Mouse (Mus musculus): ENCODE data around the gene Gm45234.

The Gm45234 gene

GRCm38 (mm10) chr6:124738511-124739023 lies 17.3 kb downstream of the Gm45234 start, which contains the start of gene Ptpn6:
TSS of gene Ptpn6 (minus strand) at chr6:124738714.
- peak; percentile 48 to 64 for DNase-seq

DNA sequence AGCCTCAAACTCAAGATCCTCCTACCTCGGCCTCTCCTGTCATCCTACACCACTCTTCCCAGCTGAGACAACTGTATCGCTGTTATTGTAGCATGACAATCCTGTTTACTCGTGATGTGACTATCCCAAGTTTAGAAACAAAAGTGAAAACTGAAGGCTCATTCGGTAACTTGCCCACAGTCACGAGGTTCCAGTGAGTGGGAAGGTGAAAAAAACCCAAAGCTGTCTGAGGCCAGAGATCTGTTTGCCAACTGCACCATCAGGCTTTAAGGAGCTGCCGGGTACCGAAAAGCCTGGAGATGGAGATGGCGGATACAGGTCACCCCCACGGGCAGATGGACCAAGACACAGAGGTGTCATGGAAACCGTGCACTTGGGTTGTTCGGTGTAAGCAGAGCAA lies 18.8 kb downstream of the Gm45234 start:
- no peak for DNase-seq

DNA sequence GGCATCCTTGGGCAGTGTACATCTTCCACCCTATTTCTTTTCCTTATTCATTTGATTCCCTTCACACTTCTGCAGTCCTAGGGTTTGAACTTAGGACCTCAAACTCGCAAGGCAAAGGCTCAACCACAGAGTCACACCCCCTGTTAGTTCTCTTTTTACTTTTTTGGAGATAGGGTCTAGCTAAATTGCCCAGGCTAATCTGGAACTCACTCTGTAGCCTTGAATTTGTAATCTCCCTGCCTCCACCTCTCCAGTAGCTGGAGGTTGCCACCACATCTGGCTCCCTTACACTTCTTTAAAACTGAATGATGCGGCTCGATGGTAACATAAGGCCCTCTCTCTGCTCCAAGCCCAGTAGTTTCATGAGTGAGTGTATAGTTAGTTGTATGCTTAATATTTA lies 21.4 kb downstream of the Gm45234 start:
- DNase-seq: no peak

GRCm38 (mm10) chr6:124732476-124733370 lies 23.1 kb downstream of the Gm45234 start:
- DNase-seq: peak; percentile 86 to 90

DNA sequence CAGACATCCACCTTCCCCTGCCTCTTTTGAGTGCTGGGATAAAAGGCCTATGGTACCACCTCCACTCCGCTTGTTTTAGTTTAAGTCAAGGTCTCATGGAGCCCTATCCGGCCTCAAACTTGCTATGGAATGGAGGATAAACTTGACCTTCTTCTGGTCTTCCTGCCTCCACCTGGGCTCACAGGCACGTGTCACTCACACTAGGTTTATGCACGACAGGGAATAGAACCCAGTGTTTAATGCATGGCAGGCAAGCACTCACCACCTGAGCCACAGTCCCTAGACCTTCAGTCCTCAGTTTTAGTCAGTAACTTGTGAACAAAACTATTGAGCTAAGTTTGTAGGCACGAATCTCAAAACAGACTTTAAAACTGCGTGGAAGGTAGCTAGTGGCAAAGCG lies 24.8 kb downstream of the Gm45234 start:
- no peak for DNase-seq

DNA sequence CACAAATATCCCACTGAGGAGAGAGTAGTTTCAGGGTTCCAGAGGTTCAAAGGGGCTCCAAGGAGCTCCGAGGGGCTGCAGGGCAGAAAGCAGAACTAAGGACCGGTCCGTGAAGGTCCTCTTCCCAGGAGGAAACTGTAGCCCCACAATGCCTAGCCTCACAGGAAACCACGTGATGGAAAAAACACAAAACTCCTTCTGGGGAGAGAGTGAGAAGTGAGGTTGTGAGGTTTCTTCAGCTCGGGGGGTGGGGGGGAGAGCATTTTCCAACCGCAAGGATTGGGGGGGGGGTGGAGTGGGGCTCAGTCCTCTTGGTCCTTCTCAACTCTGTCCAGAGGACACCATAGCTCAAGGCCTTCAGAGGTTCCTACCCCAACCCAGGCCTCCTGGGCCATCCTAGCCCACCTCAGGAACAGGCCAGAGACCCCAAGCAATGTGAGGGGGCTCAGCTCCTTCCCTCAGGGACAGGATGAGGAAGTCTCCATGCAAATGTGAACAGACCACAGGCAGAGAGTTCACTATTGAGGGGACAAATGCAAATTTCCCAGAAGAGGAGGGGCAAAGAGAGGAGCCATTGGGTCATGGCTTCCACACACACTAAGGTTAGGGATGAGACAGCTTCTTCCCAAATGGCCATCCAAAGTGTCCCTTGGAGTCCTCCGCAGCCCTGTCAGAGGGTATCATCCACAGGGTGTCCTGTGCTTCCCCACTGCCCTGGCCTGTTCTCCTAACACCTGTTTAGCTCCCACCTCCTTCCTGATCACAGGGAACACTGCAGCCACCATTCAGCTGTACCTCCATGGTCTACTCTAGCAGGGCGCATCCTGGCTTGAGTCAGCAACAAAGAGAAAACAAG lies 25.7 kb downstream of the Gm45234 start:
- DNase-seq: peak in 1 of 2 experiments; percentile 58

GRCm38 (mm10) chr6:124728621-124729020 lies 27.2 kb downstream of the Gm45234 start:
- no peak for DNase-seq

GRCm38 (mm10) chr6:124724472-124724871 lies 31.3 kb downstream of the Gm45234 start:
- peak in 1 of 2 experiments; percentile 8 for DNase-seq

DNA sequence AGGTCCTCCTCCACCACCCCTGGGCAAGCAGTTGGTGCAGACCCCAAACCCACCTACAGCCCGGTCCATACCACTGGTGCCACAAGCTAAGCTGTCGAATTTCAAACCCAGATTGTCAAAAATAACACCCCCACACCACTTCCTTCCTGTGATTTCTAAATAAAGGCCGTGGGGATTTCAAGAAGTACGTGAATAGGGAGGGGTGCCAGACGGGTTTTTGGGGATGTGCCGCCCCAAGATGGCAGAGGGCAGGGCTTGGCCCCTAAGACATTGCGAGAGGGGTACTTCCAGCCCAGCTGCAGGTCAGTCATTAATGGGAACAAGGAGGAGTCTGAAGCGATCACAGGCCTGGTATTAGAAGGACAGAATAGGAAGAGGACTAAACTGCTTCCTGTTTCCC lies 32.3 kb downstream of the Gm45234 start:
- DNase-seq: no peak

DNA sequence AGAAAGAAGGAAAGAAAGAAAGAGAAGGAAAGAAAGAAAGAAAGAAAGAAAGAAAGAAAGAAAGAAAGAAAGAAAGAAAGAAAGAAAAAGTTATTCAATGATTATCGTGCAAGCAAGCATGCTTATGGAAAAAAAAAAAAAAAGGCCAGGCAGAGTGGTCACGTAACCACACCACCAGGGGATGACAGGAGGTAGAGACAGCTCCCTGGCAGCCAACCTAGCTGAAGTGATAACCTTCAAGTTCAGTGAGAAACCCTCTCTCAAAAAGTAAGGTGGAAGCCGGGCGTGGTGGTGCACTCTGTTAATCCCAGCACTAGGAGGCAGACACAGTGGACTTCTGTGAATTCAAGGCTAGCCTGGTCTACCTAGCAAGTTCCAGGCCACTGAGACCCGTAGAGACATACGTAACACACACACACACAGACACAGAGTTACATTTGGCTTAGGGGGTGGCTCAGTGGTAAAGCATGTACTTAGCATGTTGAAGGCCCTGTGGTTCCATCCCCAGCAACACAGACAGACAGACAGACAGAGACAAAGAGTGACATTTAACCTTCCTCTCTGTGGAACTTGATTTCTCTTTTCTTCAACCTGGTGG lies 32.8 kb downstream of the Gm45234 start:
- DNase-seq: no peak

DNA sequence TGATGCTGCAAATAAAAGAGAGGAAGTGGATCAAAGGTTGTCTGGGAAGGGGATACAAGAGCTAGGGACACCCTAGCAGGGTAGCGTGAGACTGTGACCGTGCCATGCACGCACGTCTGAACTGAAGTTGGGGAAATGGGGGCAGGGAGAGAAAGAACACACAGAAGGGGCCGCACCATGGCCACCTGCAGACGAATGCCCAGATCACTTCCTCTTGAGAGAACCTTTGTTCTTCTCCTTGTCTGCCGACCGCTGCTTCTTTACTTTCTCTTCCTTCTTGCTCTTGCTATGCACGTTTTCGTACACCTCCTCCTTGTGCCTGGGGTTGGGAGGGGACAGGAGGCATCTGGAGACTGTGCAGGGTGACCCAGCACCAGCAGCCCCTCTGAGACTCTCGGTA lies 34.9 kb downstream of the Gm45234 start:
- DNase-seq: peak; percentile 43 to 62

GRCm38 (mm10) chr6:124719354-124719978 lies 36.4 kb downstream of the Gm45234 start:
- DNase-seq: no peak

DNA sequence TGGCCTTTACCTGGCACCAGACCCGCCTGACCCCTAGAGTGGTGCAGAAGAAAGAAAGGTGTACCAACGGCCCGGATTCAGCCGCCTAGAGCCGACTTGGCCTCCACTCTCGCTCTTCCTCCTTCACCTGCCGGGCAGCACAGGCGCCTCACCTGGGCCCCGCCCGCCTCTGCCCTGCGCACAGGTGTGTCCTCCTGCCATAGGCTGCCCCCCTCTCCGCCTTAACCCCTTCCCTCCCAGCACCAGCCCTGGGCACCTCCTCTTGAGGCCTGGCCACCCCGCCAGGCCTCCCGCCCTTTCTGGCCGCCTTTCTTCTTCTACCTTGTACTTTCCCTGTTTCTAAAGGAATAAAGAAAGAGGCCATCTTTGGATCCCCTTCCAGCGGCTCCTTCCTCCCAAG lies 37.1 kb downstream of the Gm45234 start:
- DNase-seq: no peak

DNA sequence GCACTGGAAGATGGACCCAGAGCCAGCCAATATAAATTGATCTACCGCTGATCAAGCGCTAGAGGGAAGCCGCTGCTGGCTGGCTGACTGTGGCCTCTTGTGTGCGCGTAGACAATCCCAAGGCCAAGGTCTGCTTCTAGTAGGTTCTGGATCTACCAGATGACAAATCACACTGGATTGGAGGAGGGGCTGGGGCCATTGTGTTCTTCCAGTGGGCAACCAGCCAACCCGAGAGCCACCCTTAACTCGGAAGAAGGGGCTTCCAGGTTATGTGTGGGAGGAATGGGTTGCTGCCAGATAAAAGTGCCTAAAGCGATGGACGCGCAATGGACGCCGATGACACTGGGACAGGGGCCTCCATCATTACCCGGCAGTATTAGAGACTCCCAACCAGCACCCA lies 37.9 kb downstream of the Gm45234 start:
- DNase-seq: no peak

DNA sequence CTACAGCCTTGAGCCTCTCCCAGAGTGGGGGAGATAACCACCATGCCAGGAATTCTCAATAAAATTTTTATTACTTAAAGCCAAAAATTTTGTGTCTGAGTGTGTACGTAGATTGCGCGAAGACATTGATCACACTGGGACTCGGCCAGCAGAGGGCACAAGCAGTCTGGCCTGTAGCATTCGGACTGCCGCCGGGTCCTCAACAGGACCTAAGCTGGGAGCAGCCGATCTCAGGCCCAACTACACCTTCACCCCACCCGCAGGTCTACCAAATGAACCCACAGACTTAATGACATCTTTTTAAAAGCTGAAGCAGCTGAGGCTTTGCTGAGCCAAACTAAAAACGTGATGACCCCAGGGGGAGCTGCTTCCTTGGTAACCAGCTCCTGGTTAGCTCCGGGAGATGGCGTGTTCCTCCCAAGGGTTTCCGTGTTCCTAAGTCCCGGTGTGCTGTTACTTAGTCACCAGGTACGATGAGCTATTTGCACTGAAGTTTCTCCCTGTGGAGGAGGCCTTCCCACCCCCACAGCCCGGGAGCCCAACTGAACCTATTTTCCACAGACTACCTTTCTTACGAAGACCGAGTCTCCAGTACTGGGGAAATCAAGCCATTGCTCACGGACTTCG lies 38.8 kb downstream of the Gm45234 start:
- DNase-seq: peak; percentile 60 to 64

GRCm38 (mm10) chr6:124712918-124713317 lies 42.9 kb downstream of the Gm45234 start:
- DNase-seq: no peak

- peak; percentile 97 to 98 for DNase-seq
These were observed 43.7 kb downstream of the Gm45234 start, which contains the start of the genes Emg1 and Phb2 for GRCm38 (mm10) chr6:124711824-124712782. TSS of gene Emg1 (minus strand) at chr6:124712178. TSS of gene Phb2 (plus strand) at chr6:124712336.

DNA sequence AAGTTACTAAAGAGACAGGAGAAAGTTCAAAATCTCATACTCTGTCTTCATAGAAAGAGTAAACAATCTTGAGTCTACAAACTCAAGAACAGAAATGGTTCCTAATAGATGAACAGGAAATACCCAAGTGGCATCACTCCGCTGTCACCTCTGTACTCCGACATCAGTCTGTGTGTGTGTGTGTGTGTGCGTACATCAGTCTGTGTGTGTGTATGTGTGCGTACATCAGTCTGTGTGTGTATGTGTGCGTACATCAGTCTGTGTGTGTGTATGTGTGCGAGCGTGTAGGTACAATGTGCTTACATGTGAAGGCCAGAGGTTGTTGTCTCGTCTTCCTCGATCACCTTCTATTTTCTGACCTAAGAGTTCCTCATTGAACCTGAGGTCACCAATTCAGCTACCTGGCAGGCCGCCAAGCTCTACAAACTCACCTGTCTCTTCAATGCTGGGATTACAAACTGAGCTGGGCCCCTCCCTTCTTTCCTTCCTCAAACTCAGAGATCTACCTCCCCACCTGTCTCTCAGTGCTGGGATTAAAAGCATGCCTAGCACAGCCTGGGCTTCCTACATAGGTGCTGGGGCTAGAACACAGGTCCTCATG lies 47.4 kb downstream of the Gm45234 start:
- DNase-seq: no peak

GRCm38 (mm10) chr6:124706061-124706627 lies 49.7 kb downstream of the Gm45234 start:
- no peak for DNase-seq

- DNase-seq: no peak
These were observed 51.4 kb downstream of the Gm45234 start for GRCm38 (mm10) chr6:124704417-124704816.
